Mouse (Mus musculus) activated CD4-positive, CD25-positive, alpha-beta regulatory T cell (primary cell): ENCODE data around the gene Parg. TPM values are rescaled to one million over a fixed set of nuclear protein-coding genes. Genes with fewer than 3 reads are reported as not detected.

Source experiments
- polyA plus RNA-seq, 2 experiments: library from polyadenylated mRNA; unstranded; fragments of 100-300 nt; shearing (Covaris generic); gene quantifications; one replicate each; pipeline ENCODE4 v1.2.1; 2017

The Parg gene
- polyA plus RNA-seq, result 10 to 100 TPM; 62.1 to 80.3 TPM

DNA sequence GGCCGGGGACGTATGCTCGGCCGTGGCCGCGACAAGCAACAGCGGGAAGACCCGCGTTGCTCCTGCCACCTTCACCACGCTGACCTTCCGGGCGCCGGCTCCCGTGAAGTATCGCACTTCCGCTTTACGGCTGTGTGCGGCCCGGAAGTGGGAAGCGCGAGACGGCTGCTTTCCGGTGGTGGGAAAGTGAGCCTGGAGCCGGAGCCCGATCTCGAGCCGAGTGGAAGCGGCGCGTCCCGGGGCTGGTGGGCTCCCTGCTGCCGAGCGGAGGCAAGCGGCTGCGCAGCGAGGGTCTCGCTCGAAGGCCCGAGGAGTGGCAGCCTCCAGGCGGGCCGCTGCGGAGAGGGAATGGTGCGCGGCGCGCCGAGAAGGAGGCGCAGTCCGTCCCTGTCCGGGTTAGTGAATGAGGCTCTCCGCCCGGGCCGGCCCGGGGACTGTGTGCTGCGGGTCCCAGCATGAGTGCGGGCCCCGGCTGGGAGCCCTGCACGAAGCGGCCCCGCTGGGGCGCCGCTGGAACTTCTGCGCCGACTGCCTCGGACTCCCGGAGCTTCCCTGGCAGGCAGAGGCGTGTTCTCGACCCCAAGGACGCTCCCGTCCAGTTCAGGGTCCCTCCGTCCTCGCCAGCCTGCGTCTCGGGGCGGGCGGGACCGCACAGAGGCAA lies at the start of gene Parg, which contains the start of gene Timm23:
Gene Parg, plus strand, starts transcription at position 159 of the 661 bp plus-strand sequence.
Gene Timm23, minus strand, starts transcription at position 108 of the 661 bp plus-strand sequence.

DNA sequence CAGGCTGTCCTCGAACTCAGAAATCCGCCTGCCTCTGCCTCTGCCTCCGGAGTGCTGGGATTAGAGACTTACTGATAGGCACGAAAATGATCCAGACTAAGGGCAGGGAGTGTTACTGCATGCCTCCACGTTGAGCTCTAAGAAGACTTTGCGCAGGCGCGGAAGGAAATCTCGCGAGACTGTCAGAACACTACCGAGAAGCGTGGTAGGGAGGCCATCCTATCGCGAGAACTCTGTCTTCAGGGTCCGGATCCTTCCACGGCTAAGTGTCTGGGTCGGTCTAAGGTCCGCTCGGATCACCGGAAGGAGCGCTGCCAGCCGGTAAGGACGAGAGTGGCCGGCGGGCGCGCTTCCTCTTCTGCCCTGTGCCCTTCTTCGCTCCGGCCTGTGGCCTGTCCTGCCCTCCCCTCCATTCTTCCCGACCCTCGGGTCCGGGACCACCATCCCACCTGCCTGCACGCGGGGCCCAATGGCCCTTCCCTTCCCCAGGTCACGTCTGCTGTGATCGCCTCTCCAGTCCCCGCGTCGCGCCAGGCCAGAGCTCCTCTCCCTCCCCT lies 42.0 kb upstream of the Parg start, which contains the start of gene Ncoa4:
Gene Ncoa4, plus strand, starts transcription at position 176 of the 557 bp plus-strand sequence.

DNA sequence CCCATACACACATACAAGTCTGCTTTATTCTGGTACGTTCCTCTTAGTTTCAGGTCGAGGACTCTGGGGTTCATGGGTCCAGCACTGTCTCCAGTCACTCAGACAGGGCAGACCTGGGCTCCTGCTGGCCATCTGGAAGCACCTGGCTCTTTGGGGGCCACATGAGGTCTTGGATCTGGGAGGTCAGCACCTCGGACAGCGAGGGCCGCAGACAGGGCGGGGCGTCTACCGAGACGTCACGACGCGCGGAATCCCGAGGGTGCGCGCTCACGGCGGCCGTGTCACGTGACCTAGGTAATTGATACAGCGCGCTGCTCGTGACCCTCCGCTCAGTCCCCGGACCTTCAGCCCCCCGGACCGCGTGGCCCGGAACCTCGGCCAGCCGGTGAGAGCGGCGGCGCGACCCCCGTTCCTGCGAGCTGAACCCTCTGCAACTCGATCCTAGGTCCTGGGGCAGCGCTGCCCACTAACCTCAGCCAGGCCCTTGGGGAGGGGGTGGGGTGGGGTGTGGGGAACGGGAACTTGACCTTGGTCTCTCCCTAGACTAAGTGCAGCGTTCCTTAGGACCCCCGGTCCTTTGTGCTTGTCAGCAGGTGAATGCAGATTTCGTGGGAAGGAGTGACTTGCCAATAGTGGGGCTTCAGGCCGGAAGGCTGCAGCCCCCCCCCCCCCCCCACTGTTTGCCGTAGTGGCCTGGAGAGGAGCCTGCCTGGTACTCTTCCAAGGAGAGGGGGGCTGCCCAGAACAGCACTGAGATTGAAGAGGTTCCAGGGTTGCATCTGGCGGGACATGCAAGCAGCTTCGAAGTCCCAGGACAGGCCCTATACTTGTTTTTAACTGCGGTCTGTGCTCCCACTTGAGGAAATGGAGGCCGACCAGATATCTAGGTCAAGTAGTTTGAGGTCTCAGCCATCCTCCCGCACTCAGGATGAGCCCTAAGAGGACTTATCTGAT lies 120.3 kb downstream of the Parg start, which contains the start of gene Ogdhl:
Gene Ogdhl, plus strand, starts transcription at position 288 of the 954 bp plus-strand sequence.

Other genes starting within 250 kb of the Parg start
- under 1 TPM in 1 of 2 experiments, not detected in 1; 0.07 TPM for gene Galnt15, start 173.0 kb upstream of the Parg start, polyA plus RNA-seq
- gene Oxnad1, start 116.6 kb upstream of the Parg start, polyA plus RNA-seq, result 10 to 100 TPM in 1 of 2 experiments, 1 to 10 TPM in 1; 8.4 to 13.5 TPM
- gene Dph3, start 116.2 kb upstream of the Parg start, polyA plus RNA-seq, result 10 to 100 TPM; 85.3 to 92.2 TPM
- not detected for gene Msmb, start 59.9 kb upstream of the Parg start, polyA plus RNA-seq
- gene Ncoa4, start 42.1 kb upstream of the Parg start, polyA plus RNA-seq, result 10 to 100 TPM; 79.2 to 79.7 TPM
- gene Timm23, start 51 bp upstream of the Parg start, polyA plus RNA-seq, result 100 to 1,000 TPM; 107 to 148 TPM
- gene Ogdhl, start 120.1 kb downstream of the Parg start, polyA plus RNA-seq, result under 1 TPM; 0.07 to 0.20 TPM
- gene 1700024G13Rik, start 186.4 kb downstream of the Parg start, polyA plus RNA-seq, result not detected